Mouse (Mus musculus): ENCODE results near the gene Gm20503.

Gm20503 gene

GRCm38 (mm10) chr4:59002948-59003805 lies at the start of gene Gm20503:
Gm20503 (plus strand) TSS chr4:59003210.
- DNase-seq, result peak; percentile 94

DNA sequence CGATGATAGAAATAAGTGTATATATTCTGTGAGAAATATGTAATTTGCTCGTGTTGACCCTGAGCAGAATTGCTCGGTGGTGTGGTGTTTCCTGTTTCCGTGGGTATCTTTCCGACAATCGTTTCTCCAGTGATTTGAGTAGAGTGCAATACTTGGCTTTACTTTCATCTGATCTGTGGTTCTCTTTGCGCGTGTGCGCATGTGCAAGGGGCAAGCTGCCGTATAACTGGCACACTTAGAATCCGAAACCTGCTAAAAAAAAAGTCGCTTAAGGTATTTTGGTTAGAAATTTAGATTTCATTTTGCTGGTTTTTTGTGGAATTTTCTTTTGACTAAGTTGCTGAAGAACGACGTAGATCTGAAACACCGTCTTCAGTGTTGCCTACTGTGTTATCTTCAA lies 41.3 kb upstream of the Gm20503 start:
- DNase-seq, result no peak

GRCm38 (mm10) chr4:58963271-58963670 lies 39.7 kb upstream of the Gm20503 start:
- no peak for DNase-seq

DNA sequence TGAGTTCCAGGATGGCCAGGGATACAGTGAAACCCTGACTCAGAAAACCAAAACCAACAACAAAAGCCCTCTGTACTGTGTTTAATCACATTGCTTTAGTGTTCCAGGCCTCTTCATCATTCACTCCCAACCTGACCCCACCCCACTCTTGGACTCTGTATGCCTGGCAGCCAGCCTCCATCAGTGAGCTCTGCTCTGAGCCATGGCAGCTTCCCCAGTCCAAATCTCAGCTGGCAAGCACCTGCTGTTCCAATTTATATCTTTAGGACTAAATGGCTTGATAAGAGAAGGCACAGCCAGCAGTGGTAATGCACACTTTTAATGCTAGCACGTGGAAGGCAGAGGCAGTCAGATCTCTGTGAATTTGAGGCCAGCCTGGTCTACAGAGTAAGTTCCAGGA lies 37.9 kb upstream of the Gm20503 start:
- DNase-seq, result no peak

DNA sequence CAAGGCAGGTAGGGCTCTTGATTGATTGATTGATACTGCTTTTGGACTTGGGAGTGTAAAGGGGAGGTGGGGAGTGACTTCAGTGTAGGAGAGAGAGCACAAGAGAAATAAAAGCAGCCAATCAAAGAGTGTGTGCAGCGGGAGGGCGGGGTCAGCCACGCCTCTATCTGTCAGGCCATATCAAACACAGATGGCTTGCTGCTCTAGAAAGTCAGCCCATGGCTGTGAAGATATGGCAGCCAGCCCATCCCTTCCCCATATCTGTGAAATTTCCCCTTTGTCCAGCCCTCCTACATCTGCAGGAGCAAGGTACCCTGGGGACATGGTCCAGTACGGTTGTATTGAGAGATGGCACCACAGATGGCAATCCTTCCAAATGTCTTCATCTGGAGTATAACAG lies 32.3 kb upstream of the Gm20503 start:
- no peak for DNase-seq

- DNase-seq, result no peak
Measured at GRCm38 (mm10) chr4:58975711-58976110, 27.3 kb upstream of the Gm20503 start.

- DNase-seq, result no peak
Measured at GRCm38 (mm10) chr4:58981421-58981820, 21.6 kb upstream of the Gm20503 start.

DNA sequence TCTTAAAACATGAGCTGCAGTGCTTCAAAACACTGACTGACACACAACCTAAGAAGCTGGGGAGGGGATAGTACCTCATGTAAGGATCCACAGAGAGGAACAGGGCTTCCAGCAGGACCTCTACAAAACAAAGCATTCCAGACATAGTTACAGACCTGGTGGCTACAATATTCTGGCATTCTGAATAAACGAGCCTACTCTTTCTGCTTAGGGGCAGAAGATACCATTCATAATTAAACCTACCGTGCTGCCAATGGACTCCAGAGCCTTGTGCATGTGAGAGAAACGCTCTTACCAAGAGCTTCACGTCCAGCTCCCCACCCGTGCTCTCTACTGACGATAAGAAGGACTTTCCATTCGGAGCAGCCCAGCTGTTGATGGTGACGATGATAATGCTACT lies 20.2 kb upstream of the Gm20503 start:
- no peak for DNase-seq

DNA sequence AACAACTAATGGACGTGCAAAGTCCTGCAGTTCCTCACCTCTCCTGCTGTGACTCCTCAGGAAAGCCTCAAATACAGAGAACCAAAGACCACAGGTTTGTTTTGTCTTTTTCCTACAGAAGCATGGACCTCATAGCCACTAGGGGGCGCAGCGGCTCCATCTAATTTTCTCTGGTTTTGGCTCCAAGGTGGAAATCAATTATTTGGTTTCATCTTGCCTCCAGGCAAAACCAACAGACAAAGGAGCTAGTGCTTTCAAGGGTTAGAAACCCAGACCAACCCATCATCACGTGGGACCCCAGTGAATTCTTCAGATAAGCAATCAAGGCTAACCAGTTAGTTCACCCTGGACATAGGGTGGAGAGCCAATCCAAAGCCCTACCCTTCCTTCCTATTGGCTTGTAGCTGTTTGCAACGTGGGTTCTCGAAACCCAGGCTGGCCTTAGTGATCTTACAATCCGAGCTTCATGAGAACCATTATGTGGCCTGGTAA lies 17.8 kb upstream of the Gm20503 start:
- DNase-seq, result peak; percentile 84

DNA sequence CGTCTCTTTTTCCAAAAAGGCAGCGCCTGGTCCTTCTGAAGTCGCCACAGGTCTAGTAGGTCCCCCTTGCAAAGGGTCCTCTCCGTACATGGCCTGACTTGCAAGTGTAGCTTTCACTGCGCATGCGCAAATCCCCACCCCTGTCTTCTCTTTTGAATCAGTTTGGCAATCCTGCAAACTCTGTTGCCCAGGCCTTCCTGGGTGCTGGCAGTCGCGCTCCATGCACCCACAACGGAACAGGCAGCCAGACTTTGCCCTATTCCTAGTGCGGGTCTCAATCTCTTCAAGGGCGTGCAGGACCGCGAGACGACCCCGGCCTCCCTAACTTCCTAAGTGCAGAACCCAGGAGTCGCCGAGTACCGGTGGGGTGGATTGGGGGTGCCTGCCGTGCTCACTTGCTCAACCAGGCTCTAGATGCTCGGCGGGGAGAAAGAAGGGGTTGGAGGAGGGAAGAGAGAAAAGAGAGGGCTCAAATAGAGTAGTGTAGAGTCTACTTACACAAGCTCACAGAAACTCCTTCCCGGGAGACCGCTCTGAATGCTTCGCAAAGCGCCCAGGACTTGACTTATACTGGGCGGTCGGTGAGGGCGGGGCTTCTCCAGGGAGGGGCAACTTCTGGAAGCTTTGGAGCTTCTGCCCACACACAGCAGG lies 16.3 kb upstream of the Gm20503 start, which contains the start of gene Ptgr1:
Gene Ptgr1, minus strand, starts transcription at position 580 of the 651 bp plus-strand sequence.
- DNase-seq, result peak; percentile 88

DNA sequence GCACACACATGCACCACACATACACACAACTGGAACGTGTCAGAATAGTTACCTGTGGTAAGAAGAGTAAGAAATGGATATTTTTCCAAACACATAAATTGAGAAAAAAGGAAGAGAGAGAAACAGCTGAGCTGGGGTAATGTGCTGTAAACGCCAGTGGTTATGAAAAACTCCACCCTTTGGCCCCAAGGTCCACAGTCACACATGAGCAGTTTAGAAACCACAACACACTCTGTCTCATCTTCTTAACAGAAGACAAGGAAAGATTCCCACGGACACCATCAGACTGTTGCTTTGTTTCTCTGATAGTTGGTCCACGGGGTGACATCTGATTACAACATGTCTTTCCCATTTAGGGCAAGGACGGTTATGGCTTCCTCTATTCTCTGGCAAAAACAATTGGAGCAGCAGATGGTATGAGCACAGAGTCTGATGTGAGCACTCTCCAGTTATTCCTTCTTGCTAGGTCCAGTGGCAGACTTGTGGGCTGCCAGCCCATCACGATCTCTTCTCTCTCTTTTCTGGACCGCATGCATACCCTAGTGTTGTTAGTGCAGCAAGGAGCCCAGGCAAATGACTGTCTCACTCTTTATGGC lies 13.6 kb upstream of the Gm20503 start:
- DNase-seq, result no peak

- no peak for DNase-seq
Measured at GRCm38 (mm10) chr4:58990609-58991434, 12.2 kb upstream of the Gm20503 start.

GRCm38 (mm10) chr4:58992195-58992594 lies 10.8 kb upstream of the Gm20503 start:
- no peak for DNase-seq

GRCm38 (mm10) chr4:58994762-58995161 lies 8.2 kb upstream of the Gm20503 start, which contains the start of gene Dnajc25:
Dnajc25 (plus strand) TSS chr4:58995062.
- DNase-seq, result no peak

- DNase-seq, result no peak
Measured at GRCm38 (mm10) chr4:58995251-58995693, 7.7 kb upstream of the Gm20503 start.

DNA sequence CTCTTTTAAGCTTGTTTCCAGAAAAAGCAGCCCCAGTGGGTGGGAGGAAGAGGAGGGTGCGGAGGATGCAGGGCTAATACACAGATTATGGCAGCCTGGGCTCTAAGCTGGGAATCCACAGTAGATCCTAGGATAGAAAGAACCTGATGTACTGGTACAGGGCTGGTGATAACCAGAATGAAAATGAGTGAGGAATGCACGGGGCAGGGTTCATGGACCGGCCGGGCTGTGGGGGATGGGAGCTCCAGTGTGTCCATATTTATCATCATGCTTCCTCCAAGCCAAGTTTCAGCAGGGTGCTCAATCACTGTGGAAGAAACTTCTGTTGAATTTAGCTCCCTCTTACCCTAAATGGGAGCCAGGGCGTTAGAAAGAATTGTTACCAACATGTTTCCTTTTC lies 5.9 kb upstream of the Gm20503 start:
- DNase-seq, result no peak

- no peak for DNase-seq
Measured at GRCm38 (mm10) chr4:58998688-58999087, 4.3 kb upstream of the Gm20503 start.

DNA sequence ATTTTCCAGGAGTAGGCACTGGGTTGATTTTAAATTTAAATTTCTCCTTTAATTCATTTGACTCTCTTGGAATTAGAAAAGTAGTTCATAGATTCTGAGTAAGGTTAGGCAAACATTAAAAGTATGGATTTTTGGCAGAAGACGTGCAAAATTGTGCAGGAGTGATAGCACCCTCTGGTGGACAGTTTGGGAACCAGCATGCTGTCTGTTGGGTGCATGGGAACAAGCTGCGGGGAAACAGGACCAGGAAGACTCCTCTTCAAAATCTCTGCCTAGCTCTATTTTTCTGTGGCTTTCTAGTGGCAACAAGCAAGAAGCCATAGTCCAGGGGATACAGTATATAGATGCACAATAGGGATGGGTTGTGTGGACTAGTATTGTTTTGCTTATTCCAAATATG lies 3.3 kb upstream of the Gm20503 start:
- DNase-seq, result peak; percentile 84

DNA sequence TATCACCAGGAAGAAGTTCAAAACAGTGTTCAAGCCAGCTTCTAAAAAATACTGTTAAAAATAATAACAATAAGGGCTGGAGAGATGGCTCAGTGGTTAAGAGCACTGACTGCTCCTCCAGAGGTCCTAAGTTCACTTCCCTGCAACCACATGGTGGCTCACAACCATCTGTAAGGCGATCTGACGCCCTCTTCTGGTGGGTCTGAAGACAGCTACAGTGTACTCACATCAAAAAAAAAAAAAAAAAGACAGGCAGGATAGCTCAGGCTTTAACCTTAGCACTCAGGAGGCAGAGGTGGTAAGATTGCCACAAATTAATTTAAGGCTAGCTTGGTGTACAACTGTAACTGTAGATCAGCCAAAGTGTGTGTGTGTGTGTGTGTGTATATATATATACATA lies 2.4 kb upstream of the Gm20503 start:
- DNase-seq, result peak; percentile 56

- no peak for DNase-seq
Measured at GRCm38 (mm10) chr4:59003806-59004200, 793 bp downstream of the Gm20503 start.

DNA sequence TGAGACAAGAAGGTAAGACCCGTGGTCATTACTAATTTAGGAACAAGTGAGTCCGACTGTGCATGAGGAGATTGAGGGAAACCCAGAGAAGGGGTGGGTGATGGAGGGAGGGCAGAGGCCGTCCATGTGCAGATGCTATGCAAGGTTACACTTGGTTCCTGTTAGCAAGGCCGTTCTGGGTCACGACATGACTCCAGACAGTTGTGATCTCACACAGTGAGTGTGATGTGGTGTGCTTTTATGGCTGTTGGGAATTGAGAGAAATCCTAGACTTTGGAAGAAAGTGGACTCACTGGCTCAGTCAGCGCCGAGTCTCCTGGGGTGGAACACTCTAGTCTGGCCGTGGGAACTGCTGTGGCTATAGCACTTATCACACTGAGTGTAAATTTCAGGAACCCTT lies 3.2 kb downstream of the Gm20503 start:
- no peak for DNase-seq

GRCm38 (mm10) chr4:59007016-59007415 lies 4.0 kb downstream of the Gm20503 start:
- DNase-seq, result no peak

DNA sequence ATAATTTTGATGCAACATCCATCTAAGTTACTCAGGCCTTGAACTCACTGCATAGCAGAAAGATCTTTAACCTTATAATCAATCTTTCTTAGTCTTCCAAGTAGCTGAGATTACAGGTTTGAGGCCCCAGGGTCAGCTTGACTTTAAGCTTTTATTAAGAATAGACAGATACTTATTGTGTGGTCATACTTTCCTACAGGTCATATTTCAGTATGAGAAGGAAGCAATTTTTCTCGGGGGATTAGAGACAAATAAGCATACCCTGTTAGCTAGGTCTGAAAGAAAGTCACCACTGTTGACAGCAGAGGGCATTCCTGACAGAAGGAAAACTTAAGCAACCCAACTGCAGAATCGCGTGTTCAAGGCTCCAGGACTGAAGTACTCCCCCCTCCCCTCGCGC lies 5.0 kb downstream of the Gm20503 start:
- DNase-seq, result no peak
